Mouse (Mus musculus) mature B cell (primary cell): ENCODE data around the gene Tspyl3.
"Not testable (repeated sequence)": the region's sequence is repeated elsewhere in the genome, so short reads cannot be mapped to it uniquely, and the experiment has no call there.

Experiments
- in situ Hi-C: fragments of 300-500 bp; cut with MboI; formaldehyde crosslinking; loops from 2 replicates; pipeline ENCODE4 v1.14.3; 2019

Tspyl3 gene

GRCm38 (mm10) chr2:153224946-153225594 is at the start of gene Tspyl3:
Tspyl3 (minus strand) TSS chr2:153225441.
- in situ Hi-C loops: no loop called here

GRCm38 (mm10) chr2:153274919-153275247 is 49.6 kb upstream of the Tspyl3 start:
- in situ Hi-C loops: no loop called here

- in situ Hi-C loops: not testable (repeated sequence)
Observed at GRCm38 (mm10) chr2:153274200-153274918, 49.1 kb upstream of the Tspyl3 start.

- in situ Hi-C loops: not testable (repeated sequence)
Observed at GRCm38 (mm10) chr2:153270231-153270915, 45.1 kb upstream of the Tspyl3 start.

- in situ Hi-C loops: no loop called here
Observed at GRCm38 (mm10) chr2:153267331-153267730, 42.1 kb upstream of the Tspyl3 start.

- in situ Hi-C loops: no loop called here
Observed at GRCm38 (mm10) chr2:153263053-153263452, 37.8 kb upstream of the Tspyl3 start.

- in situ Hi-C loops: no loop called here
Observed at GRCm38 (mm10) chr2:153259864-153260674, 34.8 kb upstream of the Tspyl3 start.

GRCm38 (mm10) chr2:153259030-153259863 is 34.0 kb upstream of the Tspyl3 start:
- in situ Hi-C loops: no loop called here

- in situ Hi-C loops: no loop called here
Observed at GRCm38 (mm10) chr2:153256604-153257003, 31.4 kb upstream of the Tspyl3 start.

- in situ Hi-C loops: no loop called here
Observed at GRCm38 (mm10) chr2:153249751-153250150, 24.5 kb upstream of the Tspyl3 start.

- in situ Hi-C loops: no loop called here
Observed at GRCm38 (mm10) chr2:153242156-153242555, 16.9 kb upstream of the Tspyl3 start.

GRCm38 (mm10) chr2:153241250-153242014 is 16.2 kb upstream of the Tspyl3 start, which contains the start of the genes Plagl2 and Pofut1:
Plagl2 (minus strand) TSS chr2:153241426.
Pofut1 (plus strand) TSS chr2:153241533.
- in situ Hi-C loops: no loop called here

GRCm38 (mm10) chr2:153240701-153241235 is 15.5 kb upstream of the Tspyl3 start:
- in situ Hi-C loops: no loop called here

- in situ Hi-C loops: no loop called here
Observed at GRCm38 (mm10) chr2:153239860-153240480, 14.7 kb upstream of the Tspyl3 start.

GRCm38 (mm10) chr2:153239021-153239859 is 14.0 kb upstream of the Tspyl3 start:
- in situ Hi-C loops: no loop called here

GRCm38 (mm10) chr2:153238406-153238805 is 13.2 kb upstream of the Tspyl3 start:
- in situ Hi-C loops: no loop called here

GRCm38 (mm10) chr2:153237891-153238290 is 12.7 kb upstream of the Tspyl3 start:
- in situ Hi-C loops: no loop called here

- in situ Hi-C loops: no loop called here
Observed at GRCm38 (mm10) chr2:153237193-153237592, 12.0 kb upstream of the Tspyl3 start.

- in situ Hi-C loops: no loop called here
Observed at GRCm38 (mm10) chr2:153228523-153228922, 3.3 kb upstream of the Tspyl3 start.
